Mouse (Mus musculus): ENCODE data around the gene Uba2.
"Not testable (repeated sequence)": the region's sequence is repeated elsewhere in the genome, so short reads cannot be mapped to it uniquely, and the experiment has no call there.

The Uba2 gene

DNA sequence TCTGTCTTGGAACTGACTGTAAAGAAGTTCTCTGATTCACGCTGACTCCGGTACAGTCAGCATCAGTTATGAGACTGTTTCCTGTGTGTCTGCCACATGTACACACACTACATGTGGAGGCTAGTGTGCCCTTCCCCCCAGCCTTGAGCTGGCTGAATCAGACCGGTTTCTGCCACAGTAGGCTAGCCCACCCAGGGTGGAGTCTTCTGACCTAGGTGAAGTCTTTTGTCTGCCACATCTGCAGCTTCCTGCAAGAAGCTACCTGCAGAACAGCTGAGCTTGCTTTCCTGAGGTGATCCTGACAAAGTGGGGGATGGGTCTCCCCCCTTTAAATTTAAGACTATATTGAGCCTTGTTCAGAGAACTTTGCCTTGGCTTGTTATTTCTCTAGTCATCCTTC, at the start of gene Uba2:
TSS of gene Uba2 (minus strand) at position 146 of the 400 bp plus-strand sequence.
- no peak for DNase-seq (ENCODE audit: low spot score)

DNA sequence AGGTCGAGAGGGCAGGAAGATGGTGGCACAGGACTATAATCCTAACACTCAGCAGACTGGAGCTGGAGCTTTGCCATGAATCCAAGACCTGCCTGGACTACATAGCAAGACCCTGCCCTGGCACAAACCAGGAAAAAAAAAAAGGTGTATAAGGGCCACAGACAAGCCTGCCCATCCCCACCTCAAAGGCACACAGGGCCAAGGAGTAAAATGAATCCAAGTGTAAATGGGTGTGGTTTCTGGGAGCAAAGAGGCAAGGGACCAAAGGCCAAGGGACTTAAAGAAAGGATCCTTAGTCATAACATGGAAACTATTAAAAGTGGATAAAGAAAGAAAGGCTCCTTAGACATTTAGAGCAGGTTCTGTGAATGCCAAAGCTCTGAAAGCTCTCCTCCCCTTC, 49.1 kb upstream of the Uba2 start:
- no peak for DNase-seq (ENCODE audit: low spot score)

DNA sequence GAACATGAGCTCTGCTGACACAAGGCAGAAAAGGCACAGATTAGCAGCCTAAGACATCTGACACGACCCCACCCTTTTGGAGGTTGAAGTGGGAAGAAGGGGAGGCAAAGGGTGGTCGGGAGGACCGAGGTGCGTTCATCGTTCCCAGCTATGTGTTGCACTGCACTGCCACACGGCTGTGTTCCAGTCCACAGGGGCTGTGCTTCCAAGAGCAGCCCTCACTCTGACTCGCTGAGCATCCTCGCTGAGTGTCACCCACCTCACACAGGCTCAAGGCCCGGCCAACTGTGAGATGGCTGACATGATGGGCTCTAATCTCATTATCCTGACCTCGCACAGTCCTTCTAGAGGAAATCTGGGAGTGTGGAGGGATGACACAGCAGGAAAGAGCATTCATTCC, 47.1 kb upstream of the Uba2 start:
- no peak for DNase-seq (ENCODE audit: low spot score)

DNA sequence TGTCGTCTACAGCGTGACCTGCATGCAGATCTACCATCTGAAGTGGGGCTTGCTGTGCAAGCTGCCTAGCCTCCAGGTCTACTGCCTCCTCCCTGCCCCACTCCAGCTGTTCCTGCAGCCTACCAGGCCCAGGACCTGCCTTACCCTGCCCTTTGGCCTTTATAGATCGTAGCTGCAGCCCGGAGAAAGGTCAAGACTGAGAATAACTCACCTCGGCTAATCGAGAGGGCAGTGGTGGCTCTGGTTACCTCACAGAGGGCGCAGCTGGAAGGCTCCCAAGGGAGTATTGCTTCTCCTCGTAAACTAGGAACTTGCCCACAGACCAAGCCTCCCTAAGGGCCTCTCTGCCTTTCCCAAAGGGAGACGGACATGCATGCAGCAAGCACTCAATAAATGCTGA, 46.1 kb upstream of the Uba2 start:
- DNase-seq (ENCODE audit: low spot score): no peak

DNA sequence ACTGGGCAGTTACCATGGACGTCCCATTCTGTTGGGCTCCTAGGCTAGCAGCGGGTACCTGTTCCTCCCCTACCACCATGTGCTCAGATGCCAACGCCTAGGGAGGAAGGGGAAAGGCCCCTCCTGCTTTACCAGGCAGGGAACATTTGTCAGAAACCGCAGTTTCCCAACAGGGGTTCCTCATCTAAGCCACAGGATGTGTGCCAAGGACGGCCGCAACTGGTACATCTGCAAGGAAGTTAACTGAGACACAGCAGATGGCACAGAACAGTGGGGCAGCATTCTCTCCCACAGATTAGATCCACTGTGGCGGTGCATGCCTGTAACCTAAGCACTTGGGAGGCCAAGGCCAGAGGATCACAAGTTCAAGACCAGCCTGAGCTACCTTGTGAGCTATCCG, 45.2 kb upstream of the Uba2 start:
- DNase-seq (ENCODE audit: low spot score): no peak

DNA sequence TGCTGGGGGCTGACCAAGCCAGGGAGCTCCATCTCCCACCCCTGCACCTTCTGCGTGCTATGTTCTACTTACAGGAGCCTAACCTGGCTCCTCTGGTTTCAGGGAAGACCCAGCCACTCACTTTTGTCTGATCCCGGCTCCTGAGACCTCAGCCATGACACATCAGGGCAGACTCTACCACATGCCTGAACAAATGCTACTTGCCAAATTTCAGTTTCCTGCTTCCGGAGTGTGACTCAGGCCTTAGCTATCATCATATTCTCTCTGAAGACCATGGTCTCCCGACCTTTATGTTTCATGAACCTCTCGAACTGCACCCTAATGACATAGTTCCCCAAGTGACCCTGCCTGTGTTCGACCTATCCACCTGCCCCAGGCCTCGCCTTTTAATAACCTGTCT, 43.9 kb upstream of the Uba2 start:
- DNase-seq (ENCODE audit: low spot score): no peak

DNA sequence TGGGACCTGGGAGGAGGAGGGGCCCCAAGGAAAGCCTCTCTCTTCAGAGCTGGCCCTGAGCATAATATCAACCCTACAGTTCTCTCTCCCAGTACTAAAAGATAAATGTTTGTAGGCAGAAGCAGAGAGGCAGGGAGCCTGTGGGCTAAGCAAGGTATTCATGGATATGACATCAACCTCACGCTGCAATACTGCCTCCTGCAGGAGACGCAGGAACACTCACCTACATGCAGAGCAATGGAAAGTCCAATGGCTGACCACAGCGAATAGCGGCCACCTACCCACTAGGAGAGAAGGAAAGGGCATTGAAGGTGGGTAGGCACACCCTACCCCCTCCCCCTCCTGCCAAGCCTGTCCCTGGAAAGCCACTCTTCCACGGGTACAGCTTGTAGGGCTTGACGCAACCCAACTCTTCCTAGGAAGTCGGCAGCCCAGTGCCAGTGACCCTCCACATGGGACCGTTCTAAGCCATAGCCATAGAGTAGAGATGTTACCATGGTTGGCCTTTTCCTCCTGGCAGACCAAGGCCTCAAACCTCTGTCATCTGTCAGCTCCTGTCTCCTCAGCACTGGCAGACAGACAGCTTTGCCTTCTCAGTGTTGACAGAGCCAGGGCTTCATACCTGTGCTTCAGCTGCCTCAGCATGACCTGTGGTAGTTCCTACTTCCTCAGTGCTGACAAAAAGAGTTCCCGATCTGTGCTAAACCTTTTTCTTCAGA, 38.8 kb upstream of the Uba2 start:
- no peak for DNase-seq (ENCODE audit: low spot score)

DNA sequence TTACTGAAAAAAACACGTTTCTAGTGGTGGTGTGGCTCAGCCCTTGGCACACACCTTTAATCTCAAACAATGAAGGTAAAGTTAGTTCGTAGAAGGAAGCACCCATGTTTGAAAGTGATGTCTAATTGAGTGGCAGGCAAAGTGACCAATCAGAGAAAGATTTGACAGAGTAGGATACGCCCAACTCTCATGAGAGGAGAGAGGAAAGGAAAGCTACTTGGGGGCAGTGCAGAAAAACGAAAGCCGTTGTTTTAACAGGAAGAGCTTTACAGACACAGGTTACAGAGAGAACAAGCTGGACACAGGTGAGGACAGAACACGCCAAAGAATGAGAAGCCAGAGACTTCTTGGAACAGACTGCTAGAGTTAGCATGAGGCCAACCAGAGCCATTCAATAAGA, 36.9 kb upstream of the Uba2 start:
- DNase-seq (ENCODE audit: low spot score): no peak

DNA sequence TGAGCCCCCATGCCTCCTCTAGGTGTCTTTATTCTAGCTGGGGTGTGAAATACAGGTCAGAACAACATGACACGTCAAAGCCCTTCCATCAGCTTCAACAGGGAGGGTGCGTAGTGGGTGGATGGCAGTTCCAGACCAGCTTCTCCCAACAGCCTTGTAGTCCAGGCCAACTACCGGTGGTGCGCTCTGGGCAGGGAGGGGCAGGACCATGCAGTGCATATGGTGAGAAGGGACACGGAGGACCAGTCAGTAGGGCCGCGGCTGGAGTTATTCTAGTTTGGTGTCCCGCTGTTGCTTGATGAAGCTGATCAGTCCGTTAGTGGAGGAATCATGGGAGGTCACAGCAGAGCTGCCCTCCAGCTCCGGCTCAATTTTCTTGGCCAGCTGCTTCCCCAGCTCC, 32.7 kb upstream of the Uba2 start:
- peak; percentile 23 for DNase-seq (ENCODE audit: low spot score)

DNA sequence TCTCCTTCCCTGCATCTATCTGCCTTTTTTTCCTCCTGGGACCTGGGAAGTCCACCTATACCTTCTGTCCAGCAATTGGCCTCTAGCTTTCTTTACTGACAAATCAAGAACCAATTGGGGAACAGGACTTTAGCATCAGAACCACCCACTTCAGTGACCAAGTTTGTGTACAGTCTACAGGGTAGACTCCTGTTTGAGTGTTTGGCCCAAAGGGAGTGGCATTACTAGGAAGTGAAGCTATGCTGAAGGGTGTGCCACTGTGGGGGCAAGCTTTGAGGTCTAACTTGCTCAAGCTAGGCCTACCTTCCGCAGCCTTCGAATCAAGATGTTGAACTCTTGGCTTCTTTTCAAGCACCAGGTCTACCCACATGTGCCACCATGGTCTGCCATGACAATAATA, 31.4 kb upstream of the Uba2 start:
- DNase-seq (ENCODE audit: low spot score): no peak

DNA sequence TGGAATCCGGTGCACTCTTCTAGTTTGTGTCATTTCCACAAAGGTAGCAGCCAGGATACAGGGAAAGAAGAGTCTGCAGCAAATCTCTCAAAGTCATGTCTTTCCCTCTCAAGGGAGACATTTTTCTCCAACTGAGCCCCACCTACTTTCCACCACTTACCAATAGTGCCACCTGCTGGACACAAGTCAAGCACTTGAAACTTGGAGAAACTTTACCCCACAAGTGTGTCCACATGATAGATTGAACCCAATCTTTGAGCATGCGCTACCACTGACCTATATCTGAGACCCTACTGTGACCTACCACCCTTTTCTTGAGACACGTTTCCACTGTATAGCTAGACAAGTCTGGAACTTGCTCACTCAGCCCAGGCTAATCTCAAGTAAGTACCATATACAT, 28.9 kb upstream of the Uba2 start:
- peak; percentile 47 for DNase-seq (ENCODE audit: low spot score)

DNA sequence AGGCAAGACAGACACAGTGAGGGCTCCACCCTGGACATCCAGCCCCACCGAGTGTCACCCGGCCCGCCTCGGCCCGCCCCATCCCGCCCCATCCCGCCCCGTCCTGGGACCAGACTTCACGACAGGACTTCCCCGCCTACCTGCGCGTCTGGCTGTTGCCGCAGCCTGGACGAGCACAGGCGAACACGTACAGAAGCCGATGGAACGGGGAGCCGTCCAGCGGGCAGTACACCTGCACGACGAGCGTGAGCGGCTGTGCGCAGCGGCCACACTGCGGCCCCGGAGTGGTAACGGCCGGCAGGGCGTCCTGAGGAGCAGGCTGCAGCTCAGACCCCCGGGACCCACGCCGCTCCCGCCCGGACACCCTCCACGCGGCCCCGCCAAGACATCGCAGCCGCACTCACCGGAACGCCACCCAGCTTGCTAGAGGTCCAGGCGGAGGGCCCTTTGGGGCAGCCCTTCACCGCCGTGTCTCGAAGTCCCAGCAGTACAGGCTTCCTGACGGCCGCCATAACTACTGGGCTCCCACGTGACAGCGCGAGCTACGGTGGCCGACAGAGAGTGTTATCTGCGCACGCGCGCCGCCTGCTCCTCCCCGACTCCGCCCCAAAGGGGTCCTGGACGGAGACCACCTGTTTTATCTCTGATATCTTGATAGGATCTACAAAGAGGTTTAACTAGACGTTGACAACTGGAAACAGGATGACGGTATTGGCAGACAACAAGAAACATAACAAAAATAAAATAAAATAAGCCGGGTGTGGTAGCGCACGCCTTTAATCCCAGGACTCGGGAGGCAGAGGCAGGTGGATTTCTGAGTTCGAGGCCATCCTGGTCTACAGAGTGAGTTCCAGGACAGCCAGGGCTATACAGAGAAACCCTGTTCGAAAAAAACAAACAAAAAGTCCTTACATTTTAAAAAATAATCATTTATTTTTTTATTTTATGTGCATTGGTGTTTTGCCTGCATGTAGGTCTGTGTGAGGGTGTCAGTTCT, 27.0 kb upstream of the Uba2 start, which contains the start of gene Pdcd2l:
TSS of gene Pdcd2l (minus strand) at position 530 of the 997 bp plus-strand sequence.
- peak; percentile 96 for DNase-seq (ENCODE audit: low spot score)

DNA sequence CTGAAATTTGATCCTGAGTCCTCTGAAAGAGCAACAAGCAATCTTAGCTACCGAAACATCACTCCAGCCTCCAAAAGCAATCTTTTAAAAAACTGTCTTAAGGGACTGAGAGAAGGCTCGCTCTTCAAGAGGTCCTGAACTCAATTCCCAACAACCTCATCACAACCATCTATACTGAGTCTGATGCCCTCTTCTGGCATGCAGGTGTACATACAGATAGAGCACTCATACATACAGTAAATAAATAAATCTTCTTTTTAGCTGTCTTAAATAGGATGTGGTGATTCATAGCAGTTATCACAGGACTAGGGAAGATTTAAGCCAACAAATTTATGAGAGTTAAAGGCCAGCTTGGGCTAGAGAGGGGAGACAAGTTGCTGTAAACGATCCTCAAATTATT, 26.2 kb upstream of the Uba2 start:
- no peak for DNase-seq (ENCODE audit: low spot score)

DNA sequence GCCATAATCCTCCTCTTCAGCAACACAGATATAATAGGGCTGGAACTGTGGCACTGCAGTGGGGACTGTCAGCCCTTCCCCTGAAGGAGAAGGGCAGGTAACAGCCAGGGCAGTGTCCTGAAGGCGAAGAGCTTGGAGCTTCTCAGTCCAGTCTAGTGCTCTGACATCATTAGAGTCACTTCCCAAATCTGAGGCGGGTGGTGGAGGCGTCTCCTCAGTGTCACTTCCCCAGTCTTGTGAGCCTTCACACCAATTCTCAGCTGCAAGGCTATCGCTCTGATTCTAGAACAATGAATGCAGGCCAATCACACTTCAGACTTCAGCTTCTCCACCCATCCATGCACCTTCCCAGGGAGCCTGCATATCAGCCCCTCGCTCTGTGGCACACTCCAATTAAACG, 23.4 kb upstream of the Uba2 start:
- DNase-seq (ENCODE audit: low spot score): no peak

DNA sequence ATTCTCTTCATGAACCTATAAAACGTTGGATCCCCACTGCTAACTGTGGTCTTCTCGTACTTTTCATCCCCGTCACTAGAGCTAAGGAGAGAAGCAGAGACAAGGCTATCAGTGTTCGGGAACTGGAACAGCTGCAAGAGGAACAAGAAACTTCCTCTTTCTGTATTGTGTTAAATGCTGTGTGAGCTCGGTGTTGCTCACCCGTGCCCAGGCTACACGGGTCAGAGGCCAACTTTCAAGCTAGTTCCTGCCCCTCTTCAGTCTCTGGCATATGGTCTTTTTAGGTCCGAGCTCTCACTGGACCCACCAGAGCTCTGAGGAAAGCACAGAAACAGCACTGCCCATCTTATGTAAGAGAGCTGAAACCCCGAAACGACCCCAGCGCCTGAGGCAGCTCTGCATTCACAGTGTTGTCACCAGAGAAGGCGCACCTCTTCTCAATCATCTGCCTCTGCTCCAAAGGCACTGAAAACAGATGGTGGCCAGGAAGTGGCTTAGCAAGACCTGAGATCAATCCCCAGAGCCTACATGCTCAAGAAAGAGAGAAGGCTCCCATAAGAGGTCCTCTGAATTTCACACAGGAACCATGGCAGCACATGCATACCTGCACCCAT, 20.1 kb upstream of the Uba2 start:
- DNase-seq (ENCODE audit: low spot score): no peak

DNA sequence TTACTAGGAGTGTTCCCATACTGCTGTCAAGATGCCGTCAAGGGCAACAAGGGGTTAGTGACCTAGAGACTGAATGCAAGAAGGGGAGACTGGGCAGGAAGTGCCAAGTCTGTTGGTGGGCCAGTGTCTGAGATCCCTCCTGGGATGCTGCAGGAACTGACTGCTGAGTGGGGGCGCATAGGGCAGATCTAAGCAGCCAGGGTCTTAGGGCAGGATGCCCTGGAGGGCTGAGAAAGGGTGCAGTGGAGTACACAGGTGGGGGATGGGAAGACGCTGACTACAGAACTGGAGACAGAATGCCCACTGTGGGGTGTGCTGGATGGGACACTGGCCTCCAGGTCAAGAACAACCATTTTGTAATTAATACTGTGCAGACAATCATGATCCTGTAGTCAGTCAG, 14.4 kb upstream of the Uba2 start:
- DNase-seq (ENCODE audit: low spot score): no peak

DNA sequence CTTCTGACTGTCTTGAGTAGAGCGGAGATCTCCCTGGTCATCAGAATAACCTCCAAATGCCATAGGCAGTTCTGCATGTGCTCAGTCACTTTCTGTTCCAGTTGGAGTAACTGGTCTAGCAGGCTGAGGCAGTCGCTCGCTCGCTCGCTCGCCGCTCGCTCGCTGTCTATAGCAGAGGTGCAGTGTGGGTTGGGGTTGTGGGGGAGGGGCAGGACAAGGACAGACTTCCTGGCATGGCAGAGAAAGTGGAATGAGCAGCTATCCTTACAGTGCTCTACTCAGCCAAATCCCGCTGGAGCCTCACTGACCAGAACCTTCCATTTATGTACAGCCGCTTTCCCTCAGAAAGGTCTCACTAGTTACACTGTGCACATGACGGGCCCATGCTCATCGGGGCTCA, 14.0 kb upstream of the Uba2 start:
- DNase-seq (ENCODE audit: low spot score): no peak

DNA sequence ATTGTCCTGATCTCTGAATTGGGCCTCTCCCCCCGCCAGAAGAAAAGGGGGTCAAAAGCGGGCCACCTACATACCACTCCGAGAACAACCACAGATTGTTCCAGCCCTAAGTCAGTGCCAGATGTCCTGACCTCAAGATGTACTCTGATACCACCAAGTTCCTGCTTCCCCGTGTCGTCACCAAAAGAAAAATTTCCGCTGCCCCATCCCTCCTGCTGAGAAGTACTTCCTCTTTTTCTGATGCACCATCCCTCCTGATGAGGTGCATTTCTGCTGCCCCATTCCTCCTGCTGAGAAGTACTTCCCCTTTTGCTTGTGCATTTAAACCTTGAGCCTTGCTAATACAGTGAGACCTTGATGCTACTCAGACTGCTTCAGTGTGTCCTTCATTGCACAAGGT, 6.8 kb upstream of the Uba2 start:
- not testable (repeated sequence) for DNase-seq (ENCODE audit: low spot score)

DNA sequence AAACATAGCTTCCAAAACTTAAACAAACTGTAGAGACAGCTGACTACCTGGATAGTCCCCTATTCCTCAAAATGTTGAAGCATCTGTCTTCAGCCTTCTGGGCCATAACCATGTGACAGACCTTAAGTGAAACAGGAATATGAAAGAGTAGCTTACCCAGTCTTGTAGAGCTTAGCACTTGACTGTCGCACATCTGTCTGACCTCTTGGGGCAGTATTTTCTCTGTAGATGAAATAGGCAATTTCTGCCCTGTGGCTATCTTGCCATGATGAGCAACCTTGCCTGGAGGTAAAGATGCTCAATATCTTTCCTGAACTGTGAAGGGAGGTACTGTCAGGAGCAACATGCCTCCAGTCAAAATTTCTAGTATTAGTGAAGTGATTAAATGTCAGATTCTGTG, 2.9 kb upstream of the Uba2 start:
- no peak for DNase-seq (ENCODE audit: low spot score)

DNA sequence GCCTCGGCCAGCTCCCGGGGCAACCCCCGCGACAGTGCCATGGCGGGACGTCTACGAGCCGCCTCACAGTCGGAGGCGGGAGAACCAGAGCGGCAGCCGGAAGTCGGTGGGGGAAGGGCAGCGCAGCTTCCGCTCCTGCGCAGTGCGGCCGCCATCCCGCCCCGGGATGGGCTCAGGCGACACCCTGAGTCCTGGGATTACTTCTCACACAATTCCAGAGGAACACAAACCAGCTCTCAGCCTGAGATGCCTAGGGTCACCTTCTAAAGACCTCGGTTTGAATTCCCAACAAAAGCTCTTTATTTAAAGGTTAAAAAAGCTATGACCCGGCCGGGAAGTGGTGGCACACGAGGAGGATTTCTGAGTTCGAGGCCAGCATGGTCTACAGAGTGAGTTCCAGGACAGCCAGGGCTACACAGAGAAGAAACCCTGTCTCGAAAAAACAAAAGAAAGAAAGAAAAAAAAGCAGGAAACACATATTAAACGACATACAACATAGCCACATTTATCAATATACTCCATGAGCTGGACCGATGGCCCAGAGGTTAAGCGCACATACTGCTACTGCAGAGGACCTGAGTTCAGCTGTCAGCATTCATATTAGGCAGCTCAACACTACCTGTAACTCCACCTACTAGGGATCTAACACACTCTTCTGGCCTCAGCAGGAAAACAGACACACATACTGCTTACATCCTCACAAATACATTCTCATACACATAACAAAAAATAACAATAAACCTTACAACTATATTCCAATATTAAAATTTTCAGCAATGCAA, 738 bp downstream of the Uba2 start:
- peak; percentile 97 for DNase-seq (ENCODE audit: low spot score)

DNA sequence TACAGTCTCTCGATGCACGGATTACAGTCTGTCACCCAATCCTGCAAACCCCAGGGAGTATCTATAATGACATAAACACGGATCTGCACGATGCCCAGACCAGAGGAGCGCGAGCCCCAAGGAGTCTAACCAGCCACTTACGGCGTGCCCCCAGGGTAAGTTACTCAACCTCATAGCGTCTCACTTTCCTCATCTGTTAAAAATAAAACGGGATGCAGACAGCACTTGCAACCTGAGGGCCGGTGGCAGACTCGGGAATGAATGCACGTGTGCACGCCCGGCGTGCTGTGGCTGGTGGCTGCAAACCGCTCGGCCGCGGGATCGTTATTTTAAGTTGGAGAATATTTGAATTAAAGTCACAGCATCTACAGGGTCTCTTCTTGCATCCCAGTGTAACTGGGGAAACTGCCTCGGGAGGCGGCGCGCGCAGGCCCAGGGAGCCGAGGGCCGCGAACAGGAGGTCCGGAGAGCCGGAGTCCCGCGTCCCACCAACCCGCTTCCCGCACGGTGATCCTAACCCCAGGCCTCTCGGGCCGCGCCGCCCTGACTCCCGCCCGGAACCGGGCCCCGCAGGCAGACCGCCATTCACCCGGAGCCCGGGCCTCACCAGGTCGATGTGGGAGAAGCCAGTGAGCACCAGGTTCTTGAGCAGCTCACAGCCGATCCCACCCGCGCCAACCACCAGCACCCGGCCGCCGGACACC, 1.5 kb downstream of the Uba2 start:
- peak; percentile 44 for DNase-seq (ENCODE audit: low spot score)

Measured in testis, postnatal 10 days (tissue).